Mouse (Mus musculus): Measurements from ENCODE around the gene Scin. TPM values are rescaled to one million over a fixed set of nuclear protein-coding genes. Genes with fewer than 3 reads are reported as not detected.

Scin gene
- polyA plus RNA-seq, 1 experiment from 2014 or later: 0.59 TPM

DNA sequence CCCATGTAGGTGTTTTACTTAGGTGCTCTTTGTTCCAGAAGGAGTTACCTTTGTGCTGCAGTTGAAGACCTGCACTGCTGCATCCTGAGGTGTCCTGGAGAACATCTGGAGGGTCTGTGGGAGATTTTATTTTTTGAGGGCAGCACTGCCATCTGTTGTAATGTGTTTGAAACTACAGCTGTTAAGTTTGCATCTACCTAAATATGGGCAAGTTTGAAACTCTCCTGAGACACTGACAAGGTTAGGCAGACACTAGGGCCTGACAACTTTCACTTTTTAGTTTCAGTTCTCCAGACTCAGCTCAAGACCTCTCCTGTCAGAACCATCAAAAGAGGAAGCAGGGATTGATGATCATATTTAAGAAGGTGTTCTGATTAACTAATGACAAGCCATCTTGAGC lies 94.0 kb downstream of the Scin start:
- no peak overlapping the region for H3K9ac ChIP-seq
- peaks cover 19% of the 10 kb centered on the region for H3K4me1 ChIP-seq (replicated peaks)
- no peak overlapping the region for H3K27ac ChIP-seq (replicated peaks)
- H3K4me2 ChIP-seq: no peak overlapping the region
- peaks cover 7% of the 10 kb centered on the region; the same call in 1 of the 2 replicates for H3K9me3 ChIP-seq
- no peak for ATAC-seq (ENCODE audit: low read depth)
- H3K4me3 ChIP-seq: no peak overlapping the region
- no peaks in the 10 kb centered on the region for H3K27me3 ChIP-seq
- 0 out of 2 replicates have a peak, but pooled peaks cover 2% of the 10 kb centered on the region for H3K36me3 ChIP-seq

GRCm38 (mm10) chr12:40037876-40038463 lies 96.1 kb downstream of the Scin start, which contains the start of gene Arl4a:
TSS of gene Arl4a (minus strand) at chr12:40038025.
- Histone ChIP-seq H3K9me3 (no peaks in the 10 kb centered on the region), H3K27me3 (no peaks in the 10 kb centered on the region), H3K36me3 (no peaks in the 10 kb centered on the region), H3K9ac (peak within 1 kb of the TSS; percentile 86), H3K4me2 (peak within 1 kb of the TSS; percentile 74), H3K27ac (replicated peaks) (peak within 1 kb of the TSS; percentile 94), H3K4me3 (peak within 1 kb of the TSS; percentile 83), H3K4me1 (replicated peaks) (peaks cover 29% of the 10 kb centered on the region)
- peak; percentile 93 for ATAC-seq (ENCODE audit: low read depth)
- under 1% methylated on average over 63 of the region's 68 CpGs for WGBS

DNA sequence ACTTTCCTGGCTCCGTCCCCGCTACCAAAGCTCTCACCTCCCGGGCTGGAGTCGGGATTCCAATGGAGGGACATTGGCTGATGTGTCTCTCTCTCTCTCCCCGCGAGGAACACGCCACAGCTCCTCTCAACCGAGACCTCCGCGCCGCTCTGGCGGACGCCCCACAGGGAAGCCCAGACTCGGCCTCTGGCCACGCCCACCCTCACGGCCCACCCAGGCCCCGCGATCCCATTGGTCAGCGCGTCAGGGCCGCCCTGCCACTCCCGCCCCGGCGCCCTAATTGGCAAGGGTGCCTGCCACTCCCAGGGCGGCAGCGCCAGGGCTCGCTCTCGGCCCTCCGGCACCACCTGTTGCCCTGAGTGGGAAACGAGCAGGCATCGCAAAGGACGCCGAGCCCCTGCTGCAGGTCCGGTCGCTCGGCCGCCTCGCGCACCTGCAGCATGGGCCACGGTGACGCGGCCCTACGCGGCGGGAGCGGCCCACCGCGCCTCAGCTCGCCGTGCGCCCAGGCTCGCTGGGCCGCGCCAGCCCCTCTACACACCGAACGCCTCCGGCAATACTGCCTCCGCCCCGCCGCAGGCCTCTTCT lies 96.7 kb downstream of the Scin start:
- peaks cover 29% of the 10 kb centered on the region for H3K4me1 ChIP-seq (replicated peaks)
- H3K9ac ChIP-seq: peak overlapping the region; percentile 86
- ATAC-seq (ENCODE audit: low read depth): peak; percentile 98
- peak overlapping the region; percentile 94 for H3K27ac ChIP-seq (replicated peaks)
- WGBS: under 1% methylated on average over 58 of the region's 60 CpGs
- 0 out of 2 replicates have a peak, but pooled peaks cover 4% of the 10 kb centered on the region for H3K36me3 ChIP-seq
- H3K27me3 ChIP-seq: no peaks in the 10 kb centered on the region
- no peaks in the 10 kb centered on the region for H3K9me3 ChIP-seq
- peak overlapping the region; percentile 74 for H3K4me2 ChIP-seq
- peak overlapping the region; percentile 83 for H3K4me3 ChIP-seq

DNA sequence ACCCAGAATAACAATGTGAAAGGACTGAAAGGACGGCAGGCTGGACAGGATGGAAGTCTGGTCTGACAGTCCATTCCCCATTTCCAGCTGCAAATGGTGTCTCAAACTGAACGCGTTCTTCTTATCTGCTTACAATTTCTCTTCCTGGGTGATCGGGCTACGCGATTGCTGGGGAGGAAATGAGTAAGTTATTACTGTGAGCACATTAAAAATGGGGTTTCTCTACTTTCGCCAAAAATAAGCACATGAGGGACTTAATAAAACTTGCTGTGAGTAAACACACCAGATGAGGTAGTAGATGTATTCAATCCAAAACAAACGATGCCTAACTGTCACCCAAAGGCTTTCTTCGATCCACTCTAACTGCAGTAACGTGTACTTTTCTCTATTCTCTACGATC lies 97.4 kb downstream of the Scin start:
- no peak for ATAC-seq (ENCODE audit: low read depth)
- Histone ChIP-seq H3K4me3 (peak overlapping the region; percentile 83), H3K36me3 (peaks cover 7% of the 10 kb centered on the region; the same call in 1 of the 2 replicates), H3K9ac (peak overlapping the region; percentile 86), H3K9me3 (no peaks in the 10 kb centered on the region), H3K27me3 (no peaks in the 10 kb centered on the region), H3K4me2 (peak overlapping the region; percentile 74), H3K4me1 (replicated peaks) (peaks cover 29% of the 10 kb centered on the region), H3K27ac (replicated peaks) (peak overlapping the region; percentile 94)
- under 1% methylated on average over 11 of the region's 11 CpGs for WGBS

GRCm38 (mm10) chr12:40035506-40035905 lies 98.5 kb downstream of the Scin start:
- Histone ChIP-seq H3K4me3 (peak overlapping the region; percentile 83), H3K27ac (replicated peaks) (peak overlapping the region; percentile 94), H3K9ac (peak overlapping the region; percentile 86), H3K9me3 (no peaks in the 10 kb centered on the region), H3K4me1 (replicated peaks) (peaks cover 29% of the 10 kb centered on the region), H3K27me3 (no peaks in the 10 kb centered on the region), H3K4me2 (peak overlapping the region; percentile 74), H3K36me3 (peaks cover 14% of the 10 kb centered on the region)
- WGBS: 56% methylated on average over 4 of the region's 4 CpGs
- ATAC-seq (ENCODE audit: low read depth): no peak

DNA sequence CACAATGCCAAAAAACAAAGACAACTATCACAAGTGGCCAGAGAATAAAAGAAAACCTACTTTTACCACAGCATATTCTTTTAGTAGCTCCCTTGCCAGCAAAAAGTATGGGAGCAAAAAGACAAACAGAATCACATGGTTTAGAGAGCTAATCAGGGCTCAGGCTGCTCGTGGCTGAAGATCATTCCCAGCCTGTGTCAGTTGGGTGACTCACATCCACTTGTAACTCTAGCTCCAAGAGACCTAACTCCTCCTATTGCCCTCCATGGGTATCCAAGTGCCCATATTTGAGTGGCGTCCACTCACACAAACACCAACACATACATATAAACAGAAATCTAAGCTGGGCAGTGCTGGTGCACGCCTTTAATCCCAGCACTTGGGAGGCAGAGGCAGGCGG lies 104.8 kb downstream of the Scin start:
- WGBS: 90% methylated on average over 4 of the region's 4 CpGs
- peaks cover 18% of the 10 kb centered on the region for H3K36me3 ChIP-seq
- H3K4me3 ChIP-seq: no peak overlapping the region
- no peaks in the 10 kb centered on the region for H3K27me3 ChIP-seq
- peaks cover 3% of the 10 kb centered on the region for H3K4me1 ChIP-seq (replicated peaks)
- H3K9ac ChIP-seq: no peak overlapping the region
- no peaks in the 10 kb centered on the region for H3K9me3 ChIP-seq
- no peak for ATAC-seq (ENCODE audit: low read depth)
- no peak overlapping the region for H3K4me2 ChIP-seq
- no peak overlapping the region for H3K27ac ChIP-seq (replicated peaks)

- WGBS: 89% methylated on average over 3 of the region's 3 CpGs
Measured at GRCm38 (mm10) chr12:40027846-40028245, 106.2 kb downstream of the Scin start.

DNA sequence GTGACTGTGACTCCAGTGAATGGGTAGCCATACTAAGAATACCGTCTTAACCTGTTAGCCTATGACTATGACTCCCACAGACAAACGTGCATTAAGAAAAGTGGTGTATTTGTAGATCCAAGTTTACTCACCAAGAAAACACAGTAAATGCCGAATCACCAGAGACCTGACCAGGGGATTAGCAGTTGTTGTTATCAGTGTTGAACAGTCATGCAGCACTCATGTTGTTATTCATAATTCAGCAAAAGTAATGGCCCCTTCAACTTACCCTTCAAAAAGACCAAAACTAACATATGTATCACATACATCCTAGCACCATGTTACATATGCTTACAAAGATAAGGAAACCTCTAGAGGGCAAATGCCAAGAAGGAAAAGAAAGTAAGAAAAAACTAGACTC lies 106.6 kb downstream of the Scin start:
- no peak for ATAC-seq (ENCODE audit: low read depth)
- H3K4me1 ChIP-seq (replicated peaks): no peaks in the 10 kb centered on the region
- H3K4me2 ChIP-seq: no peak overlapping the region
- WGBS: 87% methylated on average over 3 of the region's 3 CpGs
- no peak overlapping the region for H3K27ac ChIP-seq (replicated peaks)
- H3K4me3 ChIP-seq: no peak overlapping the region
- H3K9me3 ChIP-seq: no peaks in the 10 kb centered on the region
- H3K9ac ChIP-seq: no peak overlapping the region
- peaks cover 15% of the 10 kb centered on the region for H3K36me3 ChIP-seq
- H3K27me3 ChIP-seq: no peaks in the 10 kb centered on the region

More at GRCm38 (mm10) chr12:40027846-40028245, 106.2 kb downstream of the Scin start:
- H3K27me3 ChIP-seq: no peaks in the 10 kb centered on the region
- no peak overlapping the region for H3K9ac ChIP-seq
- no peak for ATAC-seq (ENCODE audit: low read depth)
- H3K36me3 ChIP-seq: peaks cover 18% of the 10 kb centered on the region
- H3K27ac ChIP-seq (replicated peaks): no peak overlapping the region
- no peak overlapping the region for H3K4me3 ChIP-seq
- H3K4me1 ChIP-seq (replicated peaks): no peaks in the 10 kb centered on the region
- H3K9me3 ChIP-seq: no peaks in the 10 kb centered on the region
- no peak overlapping the region for H3K4me2 ChIP-seq

DNA sequence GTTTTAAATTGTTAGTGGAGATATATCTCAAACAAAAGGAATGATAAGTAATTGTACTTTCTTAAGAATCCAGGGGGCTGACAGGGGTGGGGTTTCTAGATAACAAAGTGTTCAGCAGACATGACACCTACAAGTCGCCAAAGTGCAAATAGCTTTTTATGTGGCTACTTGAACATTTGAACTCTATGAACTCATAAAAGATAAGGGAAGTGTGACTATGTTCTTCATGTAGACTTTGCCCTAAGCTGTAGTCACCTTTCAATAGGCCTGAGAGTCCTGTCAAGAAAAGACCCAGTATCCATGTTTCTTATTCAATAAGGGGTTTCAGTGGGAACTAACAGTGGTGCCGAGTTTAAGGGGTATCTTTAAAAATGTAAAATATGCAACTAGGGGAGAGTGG lies 110.1 kb downstream of the Scin start:
- Histone ChIP-seq H3K9ac (no peak overlapping the region), H3K36me3 (no peaks in the 10 kb centered on the region), H3K4me1 (replicated peaks) (no peaks in the 10 kb centered on the region), H3K27ac (replicated peaks) (no peak overlapping the region), H3K4me2 (no peak overlapping the region), H3K4me3 (no peak overlapping the region), H3K9me3 (no peaks in the 10 kb centered on the region), H3K27me3 (no peaks in the 10 kb centered on the region)
- no peak for ATAC-seq (ENCODE audit: low read depth)
- WGBS: 88% methylated on average over 2 of the region's 2 CpGs

DNA sequence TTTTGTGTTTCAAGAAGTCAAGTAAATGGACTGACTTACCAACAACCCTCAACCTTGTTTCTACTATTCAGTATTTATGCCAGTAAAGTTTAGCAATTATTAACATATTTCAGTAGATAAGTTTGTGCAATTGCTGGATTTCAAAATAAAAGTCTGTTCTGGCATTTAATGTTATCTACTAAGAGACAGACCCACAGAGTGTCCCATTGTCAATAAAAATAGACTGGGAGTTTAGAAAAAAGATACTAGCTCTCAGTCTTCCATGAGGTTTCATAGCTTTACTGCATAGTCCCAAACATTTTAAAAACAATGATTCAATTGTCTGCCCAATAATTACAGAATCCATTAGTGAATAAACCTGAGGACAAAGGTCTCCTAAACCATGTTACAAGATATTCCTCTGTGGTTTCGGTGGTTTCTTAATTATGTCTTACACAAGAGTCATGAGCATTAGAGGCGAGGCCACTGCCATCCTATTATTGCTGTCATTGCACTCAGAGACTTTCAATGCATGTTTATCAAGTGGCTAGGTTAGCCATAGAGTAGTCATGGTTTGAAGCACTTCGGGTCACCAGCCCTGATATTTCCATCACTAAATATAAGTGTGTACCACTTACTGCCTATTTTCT lies 110.9 kb downstream of the Scin start:
- Histone ChIP-seq H3K36me3 (no peaks in the 10 kb centered on the region), H3K27ac (replicated peaks) (no peak overlapping the region), H3K4me1 (replicated peaks) (peaks cover under 1% of the 10 kb centered on the region; the same call in 1 of the 2 replicates), H3K9me3 (no peaks in the 10 kb centered on the region), H3K27me3 (no peaks in the 10 kb centered on the region), H3K9ac (no peak overlapping the region), H3K4me3 (no peak overlapping the region), H3K4me2 (no peak overlapping the region)
- WGBS: 76% methylated on average over 3 of the region's 3 CpGs
- ATAC-seq (ENCODE audit: low read depth): no peak

DNA sequence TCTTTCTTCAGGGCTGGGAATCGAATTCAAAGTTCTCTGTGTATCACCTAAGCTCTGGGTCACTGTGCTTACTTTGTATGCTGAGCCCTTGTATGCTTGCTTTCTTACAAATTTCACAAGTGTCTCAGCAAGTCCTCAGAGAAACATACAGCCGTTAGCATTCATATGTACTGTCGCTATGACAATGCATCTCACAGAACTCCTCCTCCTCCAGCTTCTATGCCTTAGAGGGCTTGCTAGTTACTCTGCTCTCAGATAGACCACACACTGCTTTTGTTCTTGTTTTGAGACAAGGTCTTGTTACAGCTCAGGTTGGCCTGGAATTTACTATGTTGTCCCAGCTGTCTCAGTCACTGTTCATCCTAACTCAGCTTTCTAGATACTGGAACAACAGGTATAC lies 111.7 kb downstream of the Scin start:
- Histone ChIP-seq H3K9me3 (no peaks in the 10 kb centered on the region), H3K36me3 (no peaks in the 10 kb centered on the region), H3K4me2 (no peak overlapping the region), H3K9ac (no peak overlapping the region), H3K27ac (replicated peaks) (no peak overlapping the region), H3K27me3 (no peaks in the 10 kb centered on the region), H3K4me3 (no peak overlapping the region), H3K4me1 (replicated peaks) (peaks cover 4% of the 10 kb centered on the region; the same call in 1 of the 2 replicates)
- no peak for ATAC-seq (ENCODE audit: low read depth)
- WGBS: 76% methylated on average over 3 of the region's 3 CpGs

DNA sequence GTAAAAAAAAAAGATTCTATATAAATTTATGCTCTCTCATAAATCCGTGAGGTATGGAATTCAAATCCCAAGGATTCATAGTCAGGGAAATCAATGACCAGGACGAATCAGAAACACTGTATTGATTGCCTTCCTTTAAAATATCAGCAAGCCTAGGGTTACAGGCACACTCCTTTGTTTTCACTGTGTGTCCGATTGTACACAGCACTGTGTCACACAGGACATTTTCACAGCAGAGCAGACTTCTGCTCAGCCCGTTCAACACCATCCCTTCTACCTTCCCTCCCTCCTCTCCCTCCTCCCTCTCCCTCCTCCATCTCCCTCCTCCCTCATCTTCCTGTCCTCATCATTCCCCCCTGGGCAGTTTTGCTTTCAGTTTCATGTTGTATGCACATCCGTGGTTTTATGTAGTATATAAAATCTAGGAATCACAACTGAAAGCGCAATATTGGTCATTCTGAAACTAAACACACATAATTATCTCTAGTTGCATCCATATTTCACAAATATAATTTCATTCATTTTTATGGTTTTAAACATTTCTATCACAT lies 116.0 kb downstream of the Scin start:
- Histone ChIP-seq H3K4me3 (no peak overlapping the region), H3K4me1 (replicated peaks) (peaks cover 21% of the 10 kb centered on the region), H3K27me3 (no peaks in the 10 kb centered on the region), H3K4me2 (no peak overlapping the region), H3K27ac (replicated peaks) (no peak overlapping the region), H3K36me3 (no peaks in the 10 kb centered on the region), H3K9me3 (no peaks in the 10 kb centered on the region), H3K9ac (no peak overlapping the region)
- ATAC-seq (ENCODE audit: low read depth): 0 out of 2 replicates have a peak, but pooled peaks have one; percentile 17
- WGBS: 61% methylated on average over 6 of the region's 6 CpGs
